Mouse (Mus musculus): ENCODE data around the gene 1300017J02Rik. TPM values are rescaled to one million over a fixed set of nuclear protein-coding genes. Genes with fewer than 3 reads are reported as not detected.

The 1300017J02Rik gene
- polyA plus RNA-seq, 1 experiment from 2014 or later: 1.6 TPM

GRCm38 (mm10) chr9:103302239-103302638 is 2.6 kb downstream of the 1300017J02Rik start:
- H3K4me1 ChIP-seq (replicated peaks): peaks cover 24% of the 10 kb centered on the region
- H3K36me3 ChIP-seq: no peaks in the 10 kb centered on the region
- no peak overlapping the region for H3K4me2 ChIP-seq (replicated peaks)
- no peak overlapping the region for H3K27ac ChIP-seq
- no peaks in the 10 kb centered on the region for H3K27me3 ChIP-seq
- no peak overlapping the region for H3K9ac ChIP-seq (replicated peaks)
- ATAC-seq: no peak
- H3K4me3 ChIP-seq (replicated peaks): no peak overlapping the region
- H3K9me3 ChIP-seq: no peaks in the 10 kb centered on the region
- WGBS: 83% methylated on average over 4 of the region's 4 CpGs

- Histone ChIP-seq H3K9ac (replicated peaks) (no peak overlapping the region), H3K4me2 (replicated peaks) (no peak overlapping the region), H3K9me3 (no peaks in the 10 kb centered on the region), H3K36me3 (no peaks in the 10 kb centered on the region), H3K27me3 (no peaks in the 10 kb centered on the region), H3K4me1 (replicated peaks) (peaks cover 13% of the 10 kb centered on the region), H3K4me3 (replicated peaks) (no peak overlapping the region), H3K27ac (no peak overlapping the region)
- WGBS: 92% methylated on average over 8 of the region's 8 CpGs
- ATAC-seq: no peak
Observed at GRCm38 (mm10) chr9:103301086-103301485, 3.8 kb downstream of the 1300017J02Rik start.

- Histone ChIP-seq H3K4me3 (replicated peaks) (no peak overlapping the region), H3K36me3 (no peaks in the 10 kb centered on the region), H3K4me2 (replicated peaks) (no peak overlapping the region), H3K9ac (replicated peaks) (no peak overlapping the region), H3K27me3 (no peaks in the 10 kb centered on the region), H3K4me1 (replicated peaks) (no peaks in the 10 kb centered on the region), H3K27ac (no peak overlapping the region), H3K9me3 (no peaks in the 10 kb centered on the region)
- 92% methylated on average over 2 of the region's 2 CpGs for WGBS
- ATAC-seq: no peak
Observed at GRCm38 (mm10) chr9:103294507-103294906, 10.4 kb downstream of the 1300017J02Rik start.

GRCm38 (mm10) chr9:103288489-103289180 is 16.2 kb downstream of the 1300017J02Rik start:
- 91% methylated on average over 13 of the region's 13 CpGs for WGBS
- Histone ChIP-seq H3K27me3 (no peaks in the 10 kb centered on the region), H3K9ac (replicated peaks) (no peak overlapping the region), H3K4me2 (replicated peaks) (no peak overlapping the region), H3K4me3 (replicated peaks) (no peak overlapping the region), H3K9me3 (no peaks in the 10 kb centered on the region), H3K4me1 (replicated peaks) (no peaks in the 10 kb centered on the region), H3K27ac (no peak overlapping the region), H3K36me3 (no peaks in the 10 kb centered on the region)
- ATAC-seq: no peak

- no peak overlapping the region for H3K4me3 ChIP-seq (replicated peaks)
- H3K27ac ChIP-seq: no peak overlapping the region
- ATAC-seq: no peak
- no peaks in the 10 kb centered on the region for H3K36me3 ChIP-seq
- H3K9ac ChIP-seq (replicated peaks): no peak overlapping the region
- H3K9me3 ChIP-seq: no peaks in the 10 kb centered on the region
- no peaks in the 10 kb centered on the region for H3K27me3 ChIP-seq
- H3K4me1 ChIP-seq (replicated peaks): no peaks in the 10 kb centered on the region
- WGBS: 88% methylated on average over 19 of the region's 19 CpGs
- no peak overlapping the region for H3K4me2 ChIP-seq (replicated peaks)
Observed at GRCm38 (mm10) chr9:103287840-103288488, 16.9 kb downstream of the 1300017J02Rik start.

- H3K27ac ChIP-seq: no peak overlapping the region
- no peak overlapping the region for H3K9ac ChIP-seq (replicated peaks)
- no peak overlapping the region for H3K4me3 ChIP-seq (replicated peaks)
- 84% methylated on average over 13 of the region's 13 CpGs for WGBS
- H3K9me3 ChIP-seq: no peaks in the 10 kb centered on the region
- H3K36me3 ChIP-seq: no peaks in the 10 kb centered on the region
- no peak overlapping the region for H3K4me2 ChIP-seq (replicated peaks)
- no peak for ATAC-seq
- H3K4me1 ChIP-seq (replicated peaks): no peaks in the 10 kb centered on the region
- no peaks in the 10 kb centered on the region for H3K27me3 ChIP-seq
Observed at GRCm38 (mm10) chr9:103286901-103287422, 17.9 kb downstream of the 1300017J02Rik start.

GRCm38 (mm10) chr9:103286396-103286795 is 18.5 kb downstream of the 1300017J02Rik start:
- Histone ChIP-seq H3K4me2 (replicated peaks) (no peak overlapping the region), H3K9me3 (no peaks in the 10 kb centered on the region), H3K36me3 (no peaks in the 10 kb centered on the region), H3K27me3 (no peaks in the 10 kb centered on the region), H3K9ac (replicated peaks) (no peak overlapping the region), H3K27ac (no peak overlapping the region), H3K4me1 (replicated peaks) (no peaks in the 10 kb centered on the region), H3K4me3 (replicated peaks) (no peak overlapping the region)
- no peak for ATAC-seq
- WGBS: 73% methylated on average over 4 of the region's 4 CpGs

- H3K9ac ChIP-seq (replicated peaks): no peak overlapping the region
- H3K9me3 ChIP-seq: no peaks in the 10 kb centered on the region
- ATAC-seq: no peak
- no peaks in the 10 kb centered on the region for H3K27me3 ChIP-seq
- H3K4me2 ChIP-seq (replicated peaks): no peak overlapping the region
- WGBS: 83% methylated on average over 6 of the region's 6 CpGs
- H3K27ac ChIP-seq: no peak overlapping the region
- no peaks in the 10 kb centered on the region for H3K36me3 ChIP-seq
- no peaks in the 10 kb centered on the region for H3K4me1 ChIP-seq (replicated peaks)
- no peak overlapping the region for H3K4me3 ChIP-seq (replicated peaks)
Observed at GRCm38 (mm10) chr9:103276876-103277275, 28.0 kb downstream of the 1300017J02Rik start.

GRCm38 (mm10) chr9:103275676-103276075 is 29.2 kb downstream of the 1300017J02Rik start:
- H3K27me3 ChIP-seq: no peaks in the 10 kb centered on the region
- H3K4me3 ChIP-seq (replicated peaks): no peak overlapping the region
- H3K4me1 ChIP-seq (replicated peaks): no peaks in the 10 kb centered on the region
- no peak overlapping the region for H3K4me2 ChIP-seq (replicated peaks)
- H3K9ac ChIP-seq (replicated peaks): no peak overlapping the region
- H3K27ac ChIP-seq: no peak overlapping the region
- 71% methylated on average over 1 of the region's 1 CpGs for WGBS
- no peak for ATAC-seq
- H3K9me3 ChIP-seq: no peaks in the 10 kb centered on the region
- H3K36me3 ChIP-seq: no peaks in the 10 kb centered on the region

- Histone ChIP-seq H3K36me3 (no peaks in the 10 kb centered on the region), H3K27ac (no peak overlapping the region), H3K27me3 (no peaks in the 10 kb centered on the region), H3K4me2 (replicated peaks) (no peak overlapping the region), H3K4me1 (replicated peaks) (no peaks in the 10 kb centered on the region), H3K9ac (replicated peaks) (no peak overlapping the region), H3K9me3 (no peaks in the 10 kb centered on the region), H3K4me3 (replicated peaks) (no peak overlapping the region)
- 89% methylated on average over 8 of the region's 8 CpGs for WGBS
- no peak for ATAC-seq
Observed at GRCm38 (mm10) chr9:103274819-103275218, 30.1 kb downstream of the 1300017J02Rik start.

GRCm38 (mm10) chr9:103271104-103271503 is 33.8 kb downstream of the 1300017J02Rik start:
- no peak overlapping the region for H3K4me2 ChIP-seq (replicated peaks)
- H3K4me3 ChIP-seq (replicated peaks): no peak overlapping the region
- no peaks in the 10 kb centered on the region for H3K27me3 ChIP-seq
- no peak overlapping the region for H3K9ac ChIP-seq (replicated peaks)
- WGBS: 36% methylated on average over 4 of the region's 4 CpGs
- 0 out of 2 replicates have a peak, but pooled peaks have one; percentile 20 for ATAC-seq
- H3K4me1 ChIP-seq (replicated peaks): no peaks in the 10 kb centered on the region
- no peak overlapping the region for H3K27ac ChIP-seq
- H3K9me3 ChIP-seq: no peaks in the 10 kb centered on the region
- H3K36me3 ChIP-seq: no peaks in the 10 kb centered on the region

GRCm38 (mm10) chr9:103265778-103266177 is 39.1 kb downstream of the 1300017J02Rik start:
- Histone ChIP-seq H3K4me1 (replicated peaks) (no peaks in the 10 kb centered on the region), H3K27ac (no peak overlapping the region), H3K4me2 (replicated peaks) (no peak overlapping the region), H3K9ac (replicated peaks) (no peak overlapping the region), H3K9me3 (no peaks in the 10 kb centered on the region), H3K27me3 (no peaks in the 10 kb centered on the region), H3K36me3 (no peaks in the 10 kb centered on the region), H3K4me3 (replicated peaks) (no peak overlapping the region)
- ATAC-seq: no peak
- 86% methylated on average over 4 of the region's 4 CpGs for WGBS
